Mouse (Mus musculus): ENCODE measurements around the gene Apopt1. TPM values are rescaled to one million over a fixed set of nuclear protein-coding genes. Genes with fewer than 3 reads are reported as not detected.

The Apopt1 gene
- 10 to 100 TPM; 34.9 to 38.0 TPM for total RNA-seq (2021)
- long read RNA-seq, experiment 1, transcript Apopt1-201 (5 exons, 1,065 nt): major isoform, 67 of 83 reads
- long read RNA-seq, experiment 1, partial matches to known transcripts: 8 of 83 reads
- long read RNA-seq, experiment 1, other reads (novel, unspliced or antisense): 4 of 83 reads
- long read RNA-seq, experiment 2, transcript Apopt1-204 (6 exons, 671 nt): minor isoform, 7 of 106 reads
- long read RNA-seq, experiment 2, transcript Apopt1-201 (5 exons, 1,065 nt): major isoform, 87 of 106 reads
- long read RNA-seq, experiment 2, partial matches to known transcripts: 8 of 106 reads
- long read RNA-seq, experiment 2, other reads (novel, unspliced or antisense): 4 of 106 reads

GRCm38 (mm10) chr12:111713004-111713651 lies at the start of gene Apopt1, which contains the start of gene Bag5:
TSS of gene Apopt1 (plus strand) at chr12:111713261.
TSS of gene Bag5 (minus strand) at chr12:111713257.
- intact Hi-C loops (cut with DNase I): loop anchor here (1.0 kb wide), 1 partner anchor 99 kb away; no protein-coding TSS in a partner anchor
- peak; percentile 83 to 87 for DNase-seq

DNA sequence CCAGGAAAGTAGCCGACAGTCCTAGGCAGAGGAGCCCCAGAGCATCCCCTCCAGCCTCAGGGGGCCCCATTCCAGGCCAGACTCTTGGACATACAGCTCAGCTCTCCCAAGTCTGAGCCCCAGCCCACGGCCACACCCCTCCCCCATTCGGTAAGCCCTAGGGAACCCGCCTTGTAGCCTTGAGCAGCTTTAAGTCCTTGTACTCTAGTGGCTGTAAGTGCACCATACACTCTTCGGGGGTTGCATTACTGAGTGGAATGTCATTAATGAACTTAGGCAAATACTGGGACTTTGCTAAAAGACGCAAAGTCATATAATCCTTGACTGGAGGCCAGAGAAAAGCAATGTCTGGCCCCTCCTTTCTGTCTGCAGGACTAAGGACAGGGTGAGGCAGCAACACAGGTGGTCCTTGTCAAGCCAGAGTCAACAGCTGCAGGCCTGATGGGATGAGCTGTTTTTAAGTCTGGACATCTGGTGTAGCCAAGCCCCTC lies 48.9 kb upstream of the Apopt1 start:
- DNase-seq: peak in 1 of 2 experiments; percentile 26

DNA sequence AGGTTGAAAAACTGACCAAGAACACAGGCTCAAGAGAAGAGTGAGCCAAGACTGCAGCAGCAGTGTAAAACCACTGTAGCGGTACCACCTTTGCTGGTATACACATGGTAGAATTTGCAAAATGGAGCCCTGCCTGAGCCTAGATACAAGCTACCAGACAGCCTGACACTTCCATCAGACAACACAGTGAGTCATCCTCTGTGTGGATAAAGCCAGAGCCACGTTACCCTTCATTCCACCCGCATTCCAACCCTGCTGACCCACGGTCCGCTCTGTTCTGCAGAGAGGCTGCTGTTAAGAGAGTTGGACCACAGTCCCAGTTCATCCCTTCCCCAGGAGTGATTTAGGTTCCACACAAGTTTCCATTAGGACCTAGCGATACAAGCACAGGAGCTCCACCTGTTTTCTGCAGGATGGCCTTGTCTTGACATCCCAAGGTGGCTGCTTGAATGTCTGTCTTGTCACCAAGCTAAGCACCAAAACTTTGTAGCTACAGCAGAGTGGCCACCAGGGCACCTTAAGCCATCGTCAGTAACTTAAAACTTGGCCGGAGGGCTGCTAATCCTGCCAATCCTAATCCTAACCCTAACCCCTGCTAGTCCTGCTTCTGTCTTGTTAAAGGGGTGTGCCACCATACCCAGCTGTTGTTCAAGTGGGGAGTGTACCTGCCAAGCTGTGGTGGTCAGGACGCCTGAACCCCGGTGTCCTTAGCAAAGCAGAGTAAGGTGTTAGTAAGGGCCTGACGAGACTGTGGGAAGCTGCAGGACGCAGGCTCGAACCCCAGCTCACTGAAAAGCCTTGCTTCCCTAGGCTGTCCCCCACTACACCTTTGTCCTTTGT lies 47.8 kb upstream of the Apopt1 start:
- no peak for DNase-seq
- intact Hi-C loops (cut with DNase I): no loop called here

More for the DNA sequence above, 48.9 kb upstream of the Apopt1 start:
- intact Hi-C loops (cut with DNase I): no loop called here

- DNase-seq: no peak
- intact Hi-C loops (cut with DNase I): loop anchor here (2.0 kb wide), 1 partner anchor 66 kb away; no protein-coding TSS in a partner anchor
These were observed 46.7 kb upstream of the Apopt1 start for GRCm38 (mm10) chr12:111666380-111666779.

GRCm38 (mm10) chr12:111667421-111667820 lies 45.6 kb upstream of the Apopt1 start:
- DNase-seq: no peak
- intact Hi-C loops (cut with DNase I): loop anchor here (2.0 kb wide), 1 partner anchor 65 kb away; no protein-coding TSS in a partner anchor

DNA sequence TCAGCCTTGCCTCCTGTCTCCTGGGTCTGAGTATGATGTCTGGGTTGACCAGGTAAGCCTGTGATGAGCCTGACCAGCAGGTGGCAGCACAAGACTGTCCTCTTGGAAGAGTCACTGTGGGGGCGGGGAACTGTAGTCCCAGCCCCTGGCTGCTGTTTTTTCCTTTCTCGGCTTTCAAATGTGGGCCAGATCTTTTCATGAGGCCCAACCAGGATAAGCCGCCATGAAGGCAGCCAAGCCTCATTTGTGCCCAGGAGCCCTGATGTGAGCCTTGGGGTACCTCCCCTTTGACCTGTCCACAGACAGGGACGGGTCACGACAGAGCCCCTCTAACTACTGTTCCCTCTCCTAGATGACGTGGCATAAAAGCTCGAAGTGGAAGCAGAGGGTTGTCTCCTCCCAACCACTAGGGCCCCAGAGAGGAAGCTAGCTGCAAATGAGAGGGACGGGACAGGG lies 44.6 kb upstream of the Apopt1 start:
- peak; percentile 93 to 97 for DNase-seq
- intact Hi-C loops (cut with DNase I): loop anchor here (2.0 kb wide), 1 partner anchor 26 kb away; no protein-coding TSS in a partner anchor

- intact Hi-C loops (cut with DNase I): loop anchor here (2.0 kb wide), 1 partner anchor 26 kb away; no protein-coding TSS in a partner anchor
- peak in 1 of 2 experiments; percentile 40 for DNase-seq
These were observed 43.9 kb upstream of the Apopt1 start for GRCm38 (mm10) chr12:111669000-111669788.

DNA sequence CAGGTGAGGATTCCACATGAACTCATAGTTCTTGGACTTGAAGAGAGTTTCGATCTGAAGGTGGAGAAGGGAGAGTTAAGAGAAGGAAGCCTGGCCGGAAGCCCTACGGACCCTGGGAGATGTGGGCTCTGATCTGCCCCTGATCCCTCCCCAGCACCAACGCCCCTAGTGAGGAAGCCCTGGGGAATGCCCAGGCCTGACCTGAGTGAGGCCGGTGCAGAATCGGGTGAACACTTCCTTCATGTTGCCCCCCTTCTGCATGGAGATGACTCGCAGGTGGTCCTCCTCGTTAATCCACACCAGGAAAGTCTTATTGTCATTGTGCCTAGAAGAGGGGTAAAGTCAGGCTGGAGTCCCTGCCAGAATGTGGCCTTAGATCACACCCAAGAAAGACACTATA lies 43.1 kb upstream of the Apopt1 start:
- no peak for DNase-seq
- intact Hi-C loops (cut with DNase I): loop anchor here (2.0 kb wide), 1 partner anchor 25 kb away; no protein-coding TSS in a partner anchor

- intact Hi-C loops (cut with DNase I): no loop called here
- DNase-seq: no peak
These were observed 42.6 kb upstream of the Apopt1 start for GRCm38 (mm10) chr12:111670371-111670971.

GRCm38 (mm10) chr12:111670976-111671375 lies 42.1 kb upstream of the Apopt1 start:
- no peak for DNase-seq
- intact Hi-C loops (cut with DNase I): no loop called here

DNA sequence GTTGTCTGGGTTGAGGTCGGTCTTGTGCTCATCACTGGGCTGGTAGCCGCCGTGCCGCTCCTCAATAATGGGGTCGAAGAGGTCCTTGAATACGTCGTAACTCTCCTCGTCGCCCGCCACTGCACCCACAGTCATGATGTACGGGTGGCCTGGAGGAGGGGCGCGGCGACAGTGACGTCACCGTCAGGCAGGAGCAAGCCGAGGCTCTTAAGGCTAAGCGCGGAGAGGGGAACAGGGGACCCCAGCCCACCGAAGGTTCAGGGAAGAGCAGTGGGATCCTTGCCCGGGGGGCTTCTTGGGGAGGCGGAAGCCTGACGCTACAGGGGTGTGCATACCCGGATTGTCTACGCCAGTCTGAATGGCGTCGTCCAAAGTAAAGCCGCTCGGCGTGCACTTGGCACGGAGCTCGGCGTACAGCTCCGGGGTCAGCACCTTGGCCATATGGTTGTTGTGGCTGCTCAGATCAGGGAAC lies 41.6 kb upstream of the Apopt1 start:
- intact Hi-C loops (cut with DNase I): no loop called here

DNA sequence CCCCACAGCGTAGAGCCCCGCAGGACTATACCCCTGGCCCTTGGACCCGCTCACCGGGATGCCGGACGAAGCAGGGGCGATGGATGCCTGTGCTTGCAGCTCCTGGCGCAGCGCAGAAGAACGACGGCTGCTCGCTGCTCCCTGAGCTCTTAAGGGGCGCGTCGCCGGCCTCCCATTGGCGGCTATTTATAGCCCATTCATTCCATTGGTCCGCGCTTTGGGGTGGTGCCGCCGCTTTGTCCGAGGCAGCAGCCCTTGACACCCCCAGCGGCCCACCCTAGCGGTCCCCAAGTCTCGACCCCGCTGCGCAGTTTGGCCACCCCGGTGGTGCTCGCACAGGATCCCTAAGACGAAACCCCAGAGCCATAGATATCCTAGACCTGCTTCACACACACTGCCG lies 40.9 kb upstream of the Apopt1 start, which contains the start of gene Ckb:
Gene Ckb (minus strand): TSS at position 163 of the 400 bp plus-strand sequence.
- intact Hi-C loops (cut with DNase I): no loop called here
- peak; percentile 68 to 70 for DNase-seq

More for the DNA sequence above, 41.6 kb upstream of the Apopt1 start:
- no peak for DNase-seq

GRCm38 (mm10) chr12:111672581-111672980 lies 40.5 kb upstream of the Apopt1 start:
- intact Hi-C loops (cut with DNase I): no loop called here
- no peak for DNase-seq

DNA sequence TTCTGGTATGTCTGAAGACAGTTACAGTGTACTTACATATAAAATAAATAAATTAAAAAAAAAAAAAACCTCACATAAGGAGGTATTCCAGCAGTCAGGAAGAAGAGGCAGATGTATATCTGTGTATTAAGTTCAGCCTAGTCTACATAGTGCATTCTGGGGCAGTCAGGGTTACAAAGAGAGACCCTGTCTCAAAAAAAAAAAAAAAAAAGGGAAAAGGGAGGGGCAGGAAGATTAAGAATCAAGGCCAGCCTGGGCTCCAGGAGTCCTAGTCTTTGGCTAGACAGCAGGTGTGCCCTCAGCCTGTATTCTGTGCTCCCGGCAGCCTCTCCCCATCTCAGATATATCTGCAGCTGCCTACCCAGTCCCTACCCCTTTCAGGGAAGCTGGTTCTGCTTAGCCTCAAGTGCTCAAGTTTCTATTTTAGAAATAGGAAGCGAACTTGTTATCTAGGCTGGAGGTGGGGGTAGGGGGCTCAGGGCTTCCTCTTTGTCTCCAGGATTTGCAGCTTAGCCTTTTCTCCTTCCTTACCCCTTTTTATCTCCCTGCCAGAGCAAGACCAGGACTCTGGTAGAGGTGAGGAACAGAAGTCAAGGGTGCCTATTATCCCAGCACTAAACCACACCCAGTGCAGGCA lies 38.1 kb upstream of the Apopt1 start:
- no peak for DNase-seq
- intact Hi-C loops (cut with DNase I): loop anchor here (5.0 kb wide), 1 partner anchor 287 kb away; no protein-coding TSS in a partner anchor

GRCm38 (mm10) chr12:111675797-111676580 lies 37.1 kb upstream of the Apopt1 start:
- no peak for DNase-seq
- intact Hi-C loops (cut with DNase I): loop anchor here (5.0 kb wide), 1 partner anchor 286 kb away; no protein-coding TSS in a partner anchor

- intact Hi-C loops (cut with DNase I): loop anchor here (5.0 kb wide), 1 partner anchor 285 kb away; no protein-coding TSS in a partner anchor
- no peak for DNase-seq
These were observed 35.6 kb upstream of the Apopt1 start for GRCm38 (mm10) chr12:111677421-111677820.

Measured in gastrocnemius, postnatal 36 days (tissue).